Mouse (Mus musculus): Measurements from ENCODE around the gene Lipt2. TPM values are rescaled to one million over a fixed set of nuclear protein-coding genes. Genes with fewer than 3 reads are reported as not detected.

Lipt2 gene
- polyA plus RNA-seq, 1 experiment from 2014 or later = 10.1 TPM

DNA sequence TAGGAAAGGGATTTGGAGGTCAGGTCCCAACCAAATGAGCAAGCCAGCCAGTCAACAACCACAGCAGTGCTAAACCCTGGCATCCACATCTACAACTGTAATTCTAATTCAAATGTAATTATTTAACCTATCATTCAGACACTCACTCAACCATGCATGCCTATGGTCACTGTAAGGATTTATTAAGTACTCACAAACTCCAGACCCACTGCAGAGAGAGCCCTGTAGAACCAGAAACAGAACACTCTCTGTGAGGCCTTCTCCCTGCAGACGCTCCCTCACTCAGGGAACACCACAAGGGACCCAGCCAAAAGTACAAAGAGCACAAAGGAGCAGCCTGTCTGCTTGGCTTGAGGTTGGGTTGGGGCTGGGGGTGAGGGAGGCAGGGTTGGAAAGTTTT lies 26.7 kb upstream of the Lipt2 start:
- Histone ChIP-seq H3K4me1 (no peaks in the 10 kb centered on the region), H3K27ac (no peak overlapping the region), H3K9me3 (replicated peaks) (no peaks in the 10 kb centered on the region), H3K9ac (no peak overlapping the region), H3K4me2 (no peak overlapping the region), H3K36me3 (no peaks in the 10 kb centered on the region), H3K27me3 (replicated peaks) (peaks cover 13% of the 10 kb centered on the region; the same call in 1 of the 2 replicates), H3K4me3 (no peak overlapping the region)
- no peak for ATAC-seq
- 72% methylated on average over 1 of the region's 1 CpGs for WGBS (ENCODE audit: insufficient replicate concordance)

DNA sequence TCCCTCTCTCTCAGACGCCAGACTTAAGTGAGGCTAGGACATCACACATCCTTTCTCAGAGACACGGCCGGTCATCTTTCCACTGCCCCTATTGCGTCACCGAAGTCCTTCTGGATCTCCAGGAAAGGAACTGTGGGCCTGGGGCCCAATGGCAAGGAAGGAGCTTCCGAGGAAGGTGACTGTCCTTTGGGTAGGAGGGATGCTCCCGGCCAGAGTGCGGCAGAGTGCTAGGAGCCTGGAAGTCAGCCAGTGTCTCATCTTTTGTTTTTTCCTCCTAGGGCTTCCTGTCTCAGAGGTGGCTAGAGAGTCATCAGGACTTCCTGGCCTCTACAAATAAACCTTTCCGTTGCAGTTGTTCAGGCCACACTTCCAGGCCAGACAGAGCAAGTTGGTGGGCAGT lies 22.0 kb upstream of the Lipt2 start:
- no peaks in the 10 kb centered on the region for H3K9me3 ChIP-seq (replicated peaks)
- H3K4me3 ChIP-seq = no peak overlapping the region
- H3K27me3 ChIP-seq (replicated peaks) = peaks cover 16% of the 10 kb centered on the region; the same call in 1 of the 2 replicates
- H3K9ac ChIP-seq = no peak overlapping the region
- H3K27ac ChIP-seq = no peak overlapping the region
- ATAC-seq = no peak
- H3K36me3 ChIP-seq = no peaks in the 10 kb centered on the region
- WGBS (ENCODE audit: insufficient replicate concordance) = 37% methylated on average over 9 of the region's 9 CpGs
- H3K4me1 ChIP-seq = no peaks in the 10 kb centered on the region
- H3K4me2 ChIP-seq = no peak overlapping the region

DNA sequence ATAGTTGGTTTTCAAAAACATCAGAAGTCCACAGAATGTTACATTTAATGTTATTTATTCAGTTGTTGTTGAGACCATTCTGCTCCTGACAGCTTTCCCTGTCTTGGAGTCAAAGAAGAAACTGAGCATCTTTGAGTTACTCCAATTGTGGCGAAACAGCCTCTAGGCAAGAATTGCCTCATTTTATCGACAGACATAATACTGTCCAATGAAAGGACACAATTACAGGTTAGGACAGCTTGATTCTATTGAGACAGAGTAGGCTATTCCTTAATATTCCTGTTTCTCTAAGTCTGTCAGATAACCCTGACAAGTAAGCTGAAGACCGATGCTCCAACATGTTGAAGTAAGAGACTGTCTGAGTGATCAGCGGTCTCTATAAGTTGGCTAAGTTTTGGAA lies 21.0 kb upstream of the Lipt2 start:
- Histone ChIP-seq H3K36me3 (no peaks in the 10 kb centered on the region), H3K4me2 (no peak overlapping the region), H3K4me1 (no peaks in the 10 kb centered on the region), H3K27ac (no peak overlapping the region), H3K9ac (no peak overlapping the region), H3K27me3 (replicated peaks) (peaks cover 16% of the 10 kb centered on the region; the same call in 1 of the 2 replicates), H3K4me3 (no peak overlapping the region), H3K9me3 (replicated peaks) (no peaks in the 10 kb centered on the region)
- ATAC-seq = no peak
- WGBS (ENCODE audit: insufficient replicate concordance) = 82% methylated on average over 4 of the region's 4 CpGs

DNA sequence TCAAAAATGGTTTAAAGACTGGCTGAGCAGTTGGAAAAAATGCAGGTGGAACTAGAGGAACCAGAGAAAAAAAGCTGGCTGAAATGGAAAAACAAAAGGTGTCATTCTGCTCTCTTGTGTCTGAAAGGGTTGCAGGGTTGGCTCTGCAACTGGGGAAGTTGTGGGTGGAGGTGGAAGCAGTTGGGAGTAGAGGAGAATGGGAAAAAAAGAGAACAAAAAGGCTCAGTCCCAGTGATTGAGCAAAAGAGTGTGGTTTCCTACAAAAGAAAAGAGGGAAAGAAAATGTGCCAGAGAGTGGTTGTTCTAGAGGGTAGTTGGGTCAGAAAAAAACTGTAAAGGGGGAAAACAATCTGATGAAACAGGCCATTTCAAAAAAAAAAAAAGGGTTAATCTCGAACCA lies 18.5 kb upstream of the Lipt2 start:
- Histone ChIP-seq H3K4me3 (no peak overlapping the region), H3K27ac (no peak overlapping the region), H3K27me3 (replicated peaks) (peaks cover 23% of the 10 kb centered on the region; the same call in 1 of the 2 replicates), H3K4me2 (no peak overlapping the region), H3K4me1 (no peaks in the 10 kb centered on the region), H3K9ac (no peak overlapping the region), H3K9me3 (replicated peaks) (no peaks in the 10 kb centered on the region), H3K36me3 (no peaks in the 10 kb centered on the region)
- 38% methylated on average over 1 of the region's 1 CpGs for WGBS (ENCODE audit: insufficient replicate concordance)
- no peak for ATAC-seq

DNA sequence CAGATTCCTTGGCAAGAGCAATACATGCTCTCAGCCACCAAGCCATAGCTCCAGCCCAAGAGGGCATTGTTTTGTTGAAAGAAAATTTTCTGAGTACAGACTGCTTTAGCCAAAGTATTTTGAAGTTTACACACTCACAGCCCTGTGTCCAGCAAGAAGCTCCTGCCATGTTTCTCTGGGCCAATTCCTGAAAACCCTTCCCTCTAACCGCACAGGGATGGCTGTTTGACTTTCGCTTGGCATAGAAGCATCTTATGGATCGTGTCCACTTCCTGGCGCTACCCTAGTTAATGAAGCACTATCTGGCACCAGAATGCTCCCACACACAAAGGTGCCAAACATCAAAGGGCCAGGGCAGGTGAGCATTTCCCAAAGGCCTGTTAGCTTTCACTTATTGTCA lies 10.5 kb upstream of the Lipt2 start:
- WGBS (ENCODE audit: insufficient replicate concordance) = 72% methylated on average over 4 of the region's 4 CpGs
- H3K9me3 ChIP-seq (replicated peaks) = no peaks in the 10 kb centered on the region
- no peak overlapping the region for H3K9ac ChIP-seq
- H3K27me3 ChIP-seq (replicated peaks) = peaks cover 26% of the 10 kb centered on the region
- H3K4me1 ChIP-seq = no peaks in the 10 kb centered on the region
- H3K36me3 ChIP-seq = no peaks in the 10 kb centered on the region
- H3K4me2 ChIP-seq = no peak overlapping the region
- no peak overlapping the region for H3K4me3 ChIP-seq
- ATAC-seq = no peak
- no peak overlapping the region for H3K27ac ChIP-seq

DNA sequence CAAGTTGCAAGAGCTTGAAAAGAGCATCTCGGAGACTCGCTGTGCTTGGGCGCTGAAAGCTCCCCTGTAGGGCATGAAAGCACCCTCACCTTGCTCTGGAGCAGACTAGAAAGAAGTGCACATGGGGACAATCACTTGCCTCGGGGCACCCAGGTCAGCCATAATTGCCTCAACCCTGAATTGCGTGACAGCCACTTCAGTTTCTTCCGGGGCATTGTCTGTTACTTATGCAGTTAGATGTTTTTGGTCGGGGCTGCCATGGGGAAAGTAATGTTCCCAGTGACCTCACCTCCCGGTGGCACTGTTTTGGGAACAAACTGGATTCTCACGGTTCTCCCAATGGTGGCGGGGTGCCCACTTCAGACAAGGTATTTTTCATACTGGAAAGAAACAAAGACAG lies 9.0 kb upstream of the Lipt2 start:
- Histone ChIP-seq H3K27ac (no peak overlapping the region), H3K4me3 (no peak overlapping the region), H3K36me3 (no peaks in the 10 kb centered on the region), H3K4me2 (no peak overlapping the region), H3K27me3 (replicated peaks) (peaks cover 21% of the 10 kb centered on the region), H3K9me3 (replicated peaks) (no peaks in the 10 kb centered on the region), H3K9ac (no peak overlapping the region), H3K4me1 (no peaks in the 10 kb centered on the region)
- WGBS (ENCODE audit: insufficient replicate concordance) = 70% methylated on average over 10 of the region's 10 CpGs
- no peak for ATAC-seq

DNA sequence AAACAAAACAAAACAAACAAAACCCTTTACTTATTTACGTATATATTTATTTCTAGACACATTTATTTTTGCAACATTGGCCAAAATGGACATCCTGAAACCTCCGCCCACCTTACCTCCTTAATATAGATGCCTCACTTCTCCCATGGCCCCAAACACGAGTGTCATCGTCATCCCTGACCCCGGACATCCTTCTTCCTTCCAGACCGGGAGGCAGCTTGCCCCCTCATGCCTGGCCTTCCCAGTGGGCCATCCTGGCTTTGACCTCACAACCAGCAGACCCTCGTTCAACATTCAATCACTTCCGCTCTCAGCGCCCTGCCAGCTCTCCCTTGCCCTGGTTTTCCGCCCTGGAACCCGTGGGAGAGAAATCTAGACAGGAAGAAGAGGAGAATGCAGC lies 8.5 kb upstream of the Lipt2 start:
- Histone ChIP-seq H3K36me3 (no peaks in the 10 kb centered on the region), H3K27ac (no peak overlapping the region), H3K9me3 (replicated peaks) (no peaks in the 10 kb centered on the region), H3K27me3 (replicated peaks) (peaks cover 19% of the 10 kb centered on the region), H3K4me2 (no peak overlapping the region), H3K4me1 (no peaks in the 10 kb centered on the region), H3K9ac (no peak overlapping the region), H3K4me3 (no peak overlapping the region)
- ATAC-seq = no peak
- 68% methylated on average over 11 of the region's 11 CpGs for WGBS (ENCODE audit: insufficient replicate concordance)

DNA sequence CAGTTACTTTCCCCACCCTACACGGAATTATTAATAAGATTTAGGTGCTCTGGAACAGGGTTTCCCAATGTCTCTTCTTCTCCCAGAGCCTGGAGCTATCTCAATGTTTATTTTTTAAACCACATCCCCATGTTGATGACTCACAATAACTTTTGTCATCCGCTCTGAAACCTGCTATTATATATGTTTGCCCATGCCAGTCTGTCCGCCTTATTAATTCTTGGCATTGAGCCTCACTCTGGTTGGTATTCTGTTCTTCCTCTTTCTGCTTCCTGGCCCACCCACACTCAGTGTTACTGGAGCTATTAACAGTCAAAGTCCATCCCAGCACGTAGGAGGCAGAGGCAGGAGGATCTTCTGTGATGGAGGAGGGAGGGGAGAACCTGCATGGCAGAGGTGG lies 1.4 kb upstream of the Lipt2 start:
- 50% methylated on average over 4 of the region's 4 CpGs for WGBS (ENCODE audit: insufficient replicate concordance)
- no peak for ATAC-seq
- no peaks in the 10 kb centered on the region; the same call in 1 of the 2 replicates for H3K36me3 ChIP-seq
- H3K4me1 ChIP-seq = peaks cover 17% of the 10 kb centered on the region
- no peaks in the 10 kb centered on the region for H3K9me3 ChIP-seq (replicated peaks)
- no peak overlapping the region for H3K4me2 ChIP-seq
- H3K27me3 ChIP-seq (replicated peaks) = no peaks in the 10 kb centered on the region; the same call in 1 of the 2 replicates
- no peak overlapping the region for H3K27ac ChIP-seq
- H3K9ac ChIP-seq = no peak overlapping the region
- no peak overlapping the region for H3K4me3 ChIP-seq

DNA sequence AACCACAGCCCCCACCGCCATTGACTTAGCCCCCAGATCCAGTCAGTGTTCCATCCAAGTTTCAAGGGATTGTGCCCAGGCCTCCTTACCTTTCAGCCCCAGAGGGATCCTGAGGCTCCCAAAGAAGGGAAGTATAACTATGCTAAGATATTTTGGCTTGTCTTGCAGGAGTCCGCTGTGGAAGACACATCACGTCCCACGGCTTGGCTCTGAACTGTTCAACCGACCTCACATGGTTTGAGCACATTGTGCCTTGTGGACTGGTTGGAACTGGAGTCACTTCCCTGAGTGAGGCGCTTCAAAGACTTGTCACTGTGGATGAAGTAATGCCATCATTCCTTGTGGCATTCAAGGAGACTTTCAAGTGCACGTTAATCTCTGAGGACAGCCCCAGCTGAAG lies 929 bp downstream of the Lipt2 start:
- Histone ChIP-seq H3K9me3 (replicated peaks) (no peaks in the 10 kb centered on the region), H3K27ac (no peak overlapping the region; the same call in 1 of the 2 replicates), H3K27me3 (replicated peaks) (no peaks in the 10 kb centered on the region; the same call in 1 of the 2 replicates), H3K4me3 (peak overlapping the region; percentile 75), H3K4me1 (peaks cover 17% of the 10 kb centered on the region), H3K9ac (peak overlapping the region; percentile 82), H3K36me3 (no peaks in the 10 kb centered on the region; the same call in 1 of the 2 replicates), H3K4me2 (peak overlapping the region; percentile 99)
- no peak for ATAC-seq
- WGBS (ENCODE audit: insufficient replicate concordance) = 63% methylated on average over 7 of the region's 7 CpGs

DNA sequence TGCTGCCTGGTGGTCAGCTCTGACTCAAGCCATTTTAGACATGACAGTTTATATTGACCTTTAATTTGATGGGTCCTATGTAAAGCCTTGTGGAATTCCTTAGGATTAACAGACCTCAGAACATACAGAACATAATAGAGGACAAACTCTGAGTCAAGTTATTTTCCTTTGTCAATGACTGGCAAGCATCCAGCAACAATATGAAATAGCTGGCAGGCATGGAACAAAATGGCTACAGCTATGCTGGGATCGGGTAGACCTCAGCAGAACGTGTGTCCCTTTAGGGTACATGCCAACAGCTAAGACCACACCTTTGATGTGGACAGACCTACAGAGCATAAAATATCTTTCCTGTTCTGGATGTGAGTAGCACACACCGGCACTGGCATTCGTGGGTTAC lies 4.4 kb downstream of the Lipt2 start:
- H3K27ac ChIP-seq = no peak overlapping the region
- no peak for ATAC-seq
- 70% methylated on average over 4 of the region's 4 CpGs for WGBS (ENCODE audit: insufficient replicate concordance)
- no peaks in the 10 kb centered on the region; the same call in 1 of the 2 replicates for H3K36me3 ChIP-seq
- peaks cover 2% of the 10 kb centered on the region; the same call in 1 of the 2 replicates for H3K27me3 ChIP-seq (replicated peaks)
- peaks cover 17% of the 10 kb centered on the region for H3K4me1 ChIP-seq
- H3K4me3 ChIP-seq = no peak overlapping the region
- H3K9me3 ChIP-seq (replicated peaks) = no peaks in the 10 kb centered on the region
- no peak overlapping the region for H3K4me2 ChIP-seq
- H3K9ac ChIP-seq = no peak overlapping the region

DNA sequence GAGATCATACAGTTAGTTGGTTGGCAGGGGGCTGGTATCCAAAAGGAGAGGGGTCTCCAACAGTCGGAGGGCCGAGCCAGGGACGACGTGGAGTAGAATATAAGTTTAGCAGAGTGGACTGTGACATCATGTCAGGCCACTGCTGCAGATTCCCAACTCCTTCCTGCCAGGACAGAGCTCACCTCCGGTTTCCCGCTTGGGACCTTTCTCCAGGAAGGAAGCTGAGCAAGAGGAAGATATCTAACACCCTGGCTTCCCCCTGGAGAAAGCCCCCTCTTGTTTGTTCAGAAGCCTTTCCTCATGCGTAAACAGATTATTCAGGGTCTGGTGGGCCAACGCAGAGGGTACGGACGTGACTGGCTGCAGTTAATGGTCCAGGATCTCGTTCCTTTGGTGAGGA lies 9.6 kb downstream of the Lipt2 start:
- no peak overlapping the region for H3K4me2 ChIP-seq
- no peaks in the 10 kb centered on the region for H3K4me1 ChIP-seq
- no peaks in the 10 kb centered on the region for H3K9me3 ChIP-seq (replicated peaks)
- no peak overlapping the region for H3K9ac ChIP-seq
- 44% methylated on average over 11 of the region's 11 CpGs for WGBS (ENCODE audit: insufficient replicate concordance)
- H3K36me3 ChIP-seq = no peaks in the 10 kb centered on the region
- no peak for ATAC-seq
- no peak overlapping the region for H3K27ac ChIP-seq
- H3K27me3 ChIP-seq (replicated peaks) = peaks cover 6% of the 10 kb centered on the region; the same call in 1 of the 2 replicates
- no peak overlapping the region for H3K4me3 ChIP-seq

DNA sequence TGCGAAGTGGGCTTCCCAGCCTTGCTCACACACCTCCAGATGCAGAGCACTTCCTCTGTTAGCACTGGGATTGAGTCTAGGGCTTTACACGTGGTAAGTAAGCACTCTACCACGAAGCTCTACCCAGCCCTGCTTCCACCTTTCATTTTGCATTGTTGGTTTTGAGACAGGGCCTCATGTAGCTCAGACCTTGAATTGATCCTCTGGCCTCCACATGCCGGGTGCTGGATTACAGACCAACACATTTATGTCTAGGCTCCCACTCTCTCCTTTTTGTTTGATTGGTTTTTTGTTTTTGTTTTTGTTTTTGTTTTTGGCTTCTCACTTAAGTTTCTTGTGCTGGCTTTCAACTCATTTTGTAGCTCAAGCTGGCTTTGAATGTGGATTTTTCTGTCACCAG lies 11.7 kb downstream of the Lipt2 start:
- peaks cover 14% of the 10 kb centered on the region for H3K27me3 ChIP-seq (replicated peaks)
- no peaks in the 10 kb centered on the region for H3K4me1 ChIP-seq
- no peak overlapping the region for H3K4me3 ChIP-seq
- 45% methylated on average over 4 of the region's 4 CpGs for WGBS (ENCODE audit: insufficient replicate concordance)
- H3K4me2 ChIP-seq = no peak overlapping the region
- H3K36me3 ChIP-seq = no peaks in the 10 kb centered on the region
- no peak overlapping the region for H3K27ac ChIP-seq
- no peak for ATAC-seq
- H3K9me3 ChIP-seq (replicated peaks) = no peaks in the 10 kb centered on the region
- H3K9ac ChIP-seq = no peak overlapping the region

DNA sequence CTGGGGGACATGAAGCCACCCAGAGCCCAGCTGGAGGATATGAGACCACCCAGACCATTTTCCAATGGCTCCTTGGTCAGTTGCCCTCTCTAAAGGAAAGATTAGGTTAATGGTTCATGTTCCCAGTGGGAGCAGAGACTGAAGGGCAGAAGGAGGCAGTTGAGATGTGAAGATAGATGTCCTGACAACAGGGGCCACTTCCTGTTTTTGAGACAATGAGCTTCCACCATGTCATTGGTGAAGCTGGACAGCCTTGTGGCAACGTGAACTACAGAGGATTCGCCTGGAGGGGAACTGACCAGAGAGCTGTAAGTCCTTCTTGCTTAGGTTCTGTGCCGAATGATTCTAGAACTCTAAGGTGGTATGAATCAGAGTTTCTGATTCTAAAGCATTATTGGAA lies 17.2 kb downstream of the Lipt2 start, which contains the start of gene Kcne3:
Gene Kcne3 (plus strand): TSS at position 234 of the 400 bp plus-strand sequence.
- Histone ChIP-seq H3K36me3 (no peaks in the 10 kb centered on the region), H3K9me3 (replicated peaks) (no peaks in the 10 kb centered on the region), H3K4me1 (peaks cover 31% of the 10 kb centered on the region), H3K4me2 (no peak within 1 kb of the TSS), H3K27me3 (replicated peaks) (peaks cover 66% of the 10 kb centered on the region), H3K4me3 (no peak within 1 kb of the TSS), H3K9ac (no peak within 1 kb of the TSS), H3K27ac (no peak within 1 kb of the TSS)
- ATAC-seq = no peak
- 32% methylated on average over 3 of the region's 3 CpGs for WGBS (ENCODE audit: insufficient replicate concordance)

Measured in liver, embryonic 12.5 days (tissue).